1 mouse cellular context compared by ENCODE assay signal in the genomic region with DNA sequence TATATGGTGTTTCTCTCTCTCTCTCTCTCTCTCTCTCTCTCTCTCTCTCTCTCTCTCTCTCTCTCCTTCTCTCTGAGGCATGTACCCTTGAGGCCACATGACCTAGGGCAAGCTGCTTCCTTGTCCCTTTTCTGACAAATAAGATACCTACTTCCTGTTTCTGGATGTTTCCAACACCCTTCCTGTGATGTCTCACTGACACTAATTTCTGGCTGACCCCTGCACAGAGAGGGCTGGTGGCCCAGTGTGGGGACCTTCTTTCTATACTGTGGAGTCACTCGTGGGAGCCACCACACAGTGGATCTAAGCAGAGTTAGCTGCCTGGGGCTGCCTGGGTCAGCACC.
TF ChIP-seq lines count a peak whose summit lies in the region.

No protein-coding gene starts in this region.

TF ChIP-seq in CH12.LX, 34 proteins besides CTCF, POLR2A, EP300 and RAD21 (continued from another document):
- TF ChIP-seq ETS1 (conservative IDR thresholded peaks at IDR 0.05; ENCODE audit: low read depth, low read length) = peak; percentile 50
- peak; percentile 81 for TF ChIP-seq ELF1 (IDR thresholded peaks at IDR 0.05; ENCODE audit: low read depth, low read length)
- peak; percentile 31; the same call in 1 of the 2 replicates for TF ChIP-seq USF2 (conservative IDR thresholded peaks at IDR 0.05; ENCODE audit: low read depth, low read length)
- TF ChIP-seq CHD1 (IDR thresholded peaks at IDR 0.05; ENCODE audit: low read depth, low read length) = no peak; the same call in 1 of the 2 replicates
- TF ChIP-seq UBTF (IDR thresholded peaks at IDR 0.05; ENCODE audit: low read depth, low read length) = no peak
- TF ChIP-seq JUN (IDR thresholded peaks at IDR 0.05; ENCODE audit: insufficient read depth, low read depth, low read length) = peak; percentile 7; the same call in 1 of the 2 replicates
- TF ChIP-seq MXI1 (IDR thresholded peaks at IDR 0.05; ENCODE audit: low read depth, low read length) = 0 out of 2 replicates have a peak, but pooled peaks have one; percentile 30
- TF ChIP-seq KAT2A (IDR thresholded peaks at IDR 0.05; ENCODE audit: insufficient replicate concordance, low read length) = 0 out of 2 replicates have a peak, but pooled peaks have one; percentile 46
- peak; percentile 73 for TF ChIP-seq USF1 (IDR thresholded peaks at IDR 0.05; ENCODE audit: low read depth, low read length)
- TF ChIP-seq NELFE (IDR thresholded peaks at IDR 0.05; ENCODE audit: low read depth, low read length) = peak; percentile 61
- peak; percentile 65 for TF ChIP-seq CHD2 (IDR thresholded peaks at IDR 0.05; ENCODE audit: low read length)
- peak; percentile 45; the same call in 1 of the 2 replicates for TF ChIP-seq TCF12 (IDR thresholded peaks at IDR 0.05; ENCODE audit: low read depth, low read length)
- no peak for TF ChIP-seq ZC3H11A (IDR thresholded peaks at IDR 0.05; ENCODE audit: low read depth, low read length)
- no peak for TF ChIP-seq ZKSCAN1 (IDR thresholded peaks at IDR 0.05; ENCODE audit: borderline replicate concordance, low read depth, low read length)
- no peak for TF ChIP-seq E2F4 (IDR thresholded peaks at IDR 0.05; ENCODE audit: insufficient replicate concordance, low read depth, low read length)
- TF ChIP-seq MEF2A (IDR thresholded peaks at IDR 0.05; ENCODE audit: borderline replicate concordance, low read depth, low read length) = peak; percentile 32; the same call in 1 of the 2 replicates
- TF ChIP-seq SMC3 (IDR thresholded peaks at IDR 0.05; ENCODE audit: low read depth, low read length) = no peak
- TF ChIP-seq SIN3A (IDR thresholded peaks at IDR 0.05; ENCODE audit: low read length) = no peak
- TF ChIP-seq MAX (IDR thresholded peaks at IDR 0.05; ENCODE audit: low read length) = peak; percentile 72
- peak; percentile 45 for TF ChIP-seq HCFC1 (IDR thresholded peaks at IDR 0.05; ENCODE audit: low read depth, low read length)
- peak; percentile 24; the same call in 1 of the 2 replicates for TF ChIP-seq IRF4 (IDR thresholded peaks at IDR 0.05; ENCODE audit: low read depth, low read length)
- peak; percentile 85 for TF ChIP-seq JUND (conservative IDR thresholded peaks at IDR 0.05; ENCODE audit: low read depth, low read length)
- peak; percentile 60; the same call in 1 of the 2 replicates for TF ChIP-seq MYC (IDR thresholded peaks at IDR 0.05; ENCODE audit: low read depth, low read length)
- peak; percentile 33 for TF ChIP-seq BHLHE40 (IDR thresholded peaks at IDR 0.05; ENCODE audit: low read depth, low read length)
- no peak for TF ChIP-seq NRF1 (IDR thresholded peaks at IDR 0.05; ENCODE audit: low read depth, low read length)
